Mouse (Mus musculus) c-Kit-negative CD71-positive TER-119-positive erythroid progenitor cells, embryonic 14.5 days (primary cell): Measurements from ENCODE around the gene Eno1.

Source experiments
- DNase-seq: peaks from one replicate; pipeline ENCODE4 v3.0.0-alpha.2; 2013; ENCODE audit warnings: low read depth, low spot score

Gene Eno1

GRCm38 (mm10) chr4:150226818-150227688 is 9.5 kb upstream of the Eno1 start:
- no peak for DNase-seq

GRCm38 (mm10) chr4:150228581-150229348 is 7.8 kb upstream of the Eno1 start:
- DNase-seq, result no peak

DNA sequence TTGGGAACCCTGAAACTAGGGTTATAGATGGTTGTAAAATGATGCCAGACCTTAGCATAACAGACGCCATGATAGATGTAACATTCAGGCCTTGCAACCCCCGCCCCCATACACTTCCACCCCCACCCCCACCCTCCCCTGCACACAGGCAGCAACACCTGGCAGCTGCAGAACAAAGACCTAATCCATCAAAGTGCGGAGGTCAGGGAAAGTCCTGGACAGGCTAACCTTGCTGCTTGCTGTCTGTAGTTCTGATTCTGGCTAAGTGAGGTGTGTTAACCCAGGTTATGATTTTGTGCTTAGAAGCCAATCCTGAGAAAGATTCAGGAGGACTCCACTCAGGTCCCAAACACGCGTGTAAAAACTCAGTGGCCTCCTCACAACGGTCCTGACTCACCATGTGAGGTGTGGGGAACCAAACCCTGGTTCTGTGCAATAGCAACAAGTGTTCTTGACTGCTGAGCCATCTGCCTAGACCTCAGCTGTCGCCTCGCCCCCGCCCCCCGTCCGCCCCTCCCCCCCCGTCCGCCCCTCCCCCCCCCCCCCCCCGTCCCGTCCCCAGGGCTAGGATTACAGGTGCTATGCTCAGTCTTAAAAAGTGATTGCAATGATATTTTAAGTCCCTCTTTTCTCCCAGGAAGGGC is 6.7 kb upstream of the Eno1 start:
- no peak for DNase-seq

DNA sequence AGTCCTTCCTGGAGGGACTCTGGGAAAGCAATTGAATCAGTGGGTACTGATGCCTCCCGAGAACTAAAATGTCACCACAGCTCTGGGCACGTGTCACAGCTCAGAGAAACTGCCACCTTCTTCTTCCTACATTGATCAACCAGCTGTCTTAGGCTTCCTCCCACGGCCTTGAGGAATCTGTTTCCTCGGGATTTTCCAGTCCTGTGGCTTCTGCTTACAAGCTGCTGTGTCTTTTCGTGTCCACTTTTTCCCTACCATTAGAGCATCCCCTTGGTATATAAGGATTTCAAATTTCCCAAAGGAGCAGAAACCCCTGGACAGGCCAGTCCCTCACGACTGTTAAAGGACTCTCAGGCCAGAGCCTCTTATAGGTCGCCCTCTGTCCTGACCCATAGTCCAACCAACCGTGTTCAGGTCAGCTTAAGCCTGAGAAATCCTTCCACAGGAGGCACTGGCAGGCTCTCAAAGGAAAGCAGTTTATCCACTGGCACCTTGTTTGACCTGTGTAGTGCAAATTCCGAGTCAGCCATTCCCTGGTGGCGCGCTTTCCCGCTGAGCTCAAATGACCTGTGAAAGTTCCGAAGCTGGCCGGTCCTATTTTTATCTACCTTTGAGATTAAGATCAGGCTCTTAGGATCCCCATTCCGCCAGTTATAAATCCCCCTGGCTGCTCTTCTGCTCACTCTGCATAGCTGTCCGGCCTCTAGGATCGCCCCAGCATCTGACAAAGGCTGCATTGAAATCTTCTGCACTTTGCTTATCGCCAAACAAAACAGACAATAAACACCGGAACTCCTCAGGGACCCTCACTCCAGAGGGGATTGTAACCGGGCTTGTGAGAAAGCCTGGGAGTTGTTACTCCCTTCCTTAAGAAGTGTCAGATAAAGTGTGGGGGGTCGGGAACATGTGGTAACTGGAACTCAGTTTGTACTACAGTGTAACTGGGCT is 5.8 kb upstream of the Eno1 start:
- no peak for DNase-seq

DNA sequence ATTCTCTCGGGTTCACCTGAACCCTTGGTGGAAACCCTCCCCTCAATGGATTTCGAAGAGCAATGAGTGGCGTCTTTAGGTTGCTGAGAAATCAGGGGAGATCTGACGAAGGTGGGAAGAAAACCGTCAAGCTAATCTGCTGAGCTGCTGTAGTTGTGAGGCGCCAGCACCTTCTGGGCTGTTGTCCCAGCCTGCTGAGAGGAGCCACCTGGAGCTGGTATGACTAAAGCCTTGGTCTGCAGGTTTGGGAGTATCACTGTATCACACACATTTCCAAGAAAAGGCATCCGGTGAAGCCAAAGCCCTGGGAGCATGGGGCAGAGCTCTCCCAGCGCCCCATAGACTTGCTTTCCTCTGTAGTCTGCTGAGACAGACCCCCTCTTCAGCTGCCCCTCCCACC is 4.7 kb upstream of the Eno1 start:
- DNase-seq, result no peak

GRCm38 (mm10) chr4:150234599-150235327 is 1.8 kb upstream of the Eno1 start:
- no peak for DNase-seq

- no peak for DNase-seq
Observed at GRCm38 (mm10) chr4:150235585-150235984, 936 bp upstream of the Eno1 start.

GRCm38 (mm10) chr4:150236031-150236430 is 490 bp upstream of the Eno1 start:
- DNase-seq, result no peak

DNA sequence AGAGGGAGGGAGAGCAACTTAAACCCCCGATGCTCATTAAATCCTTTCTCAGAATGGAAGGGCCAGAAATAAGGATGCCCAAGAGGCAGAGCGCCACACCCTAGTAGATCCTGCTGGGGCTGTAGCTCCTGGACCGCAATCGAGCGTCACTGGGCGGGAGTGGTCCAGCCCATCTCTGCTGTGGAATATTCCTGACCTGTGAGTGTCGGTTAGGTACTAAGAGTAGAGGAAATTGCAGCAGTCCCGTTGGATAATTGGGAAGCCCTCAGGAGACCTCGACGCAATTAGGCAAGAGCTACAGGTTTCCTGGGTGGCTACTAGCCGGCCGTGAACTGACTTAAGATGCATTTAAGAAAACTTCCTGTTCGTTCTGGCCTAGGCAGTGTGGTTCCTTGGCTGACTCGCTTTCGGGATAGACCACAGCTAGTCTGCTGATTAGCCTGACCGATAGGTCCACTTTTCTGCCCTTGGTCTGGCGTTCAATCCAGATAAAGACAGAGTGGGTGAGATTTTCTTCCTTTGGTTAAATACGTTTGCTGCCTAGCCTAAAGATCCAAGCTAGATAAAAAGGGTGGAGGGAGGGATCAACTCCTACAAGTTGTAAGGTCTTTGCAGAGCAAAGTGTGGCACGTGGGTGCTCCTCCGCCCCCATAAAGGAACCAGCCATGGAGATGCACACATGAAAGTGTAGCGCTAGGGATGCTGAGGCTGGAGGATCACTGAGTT is 1.3 kb downstream of the Eno1 start:
- DNase-seq, result no peak

DNA sequence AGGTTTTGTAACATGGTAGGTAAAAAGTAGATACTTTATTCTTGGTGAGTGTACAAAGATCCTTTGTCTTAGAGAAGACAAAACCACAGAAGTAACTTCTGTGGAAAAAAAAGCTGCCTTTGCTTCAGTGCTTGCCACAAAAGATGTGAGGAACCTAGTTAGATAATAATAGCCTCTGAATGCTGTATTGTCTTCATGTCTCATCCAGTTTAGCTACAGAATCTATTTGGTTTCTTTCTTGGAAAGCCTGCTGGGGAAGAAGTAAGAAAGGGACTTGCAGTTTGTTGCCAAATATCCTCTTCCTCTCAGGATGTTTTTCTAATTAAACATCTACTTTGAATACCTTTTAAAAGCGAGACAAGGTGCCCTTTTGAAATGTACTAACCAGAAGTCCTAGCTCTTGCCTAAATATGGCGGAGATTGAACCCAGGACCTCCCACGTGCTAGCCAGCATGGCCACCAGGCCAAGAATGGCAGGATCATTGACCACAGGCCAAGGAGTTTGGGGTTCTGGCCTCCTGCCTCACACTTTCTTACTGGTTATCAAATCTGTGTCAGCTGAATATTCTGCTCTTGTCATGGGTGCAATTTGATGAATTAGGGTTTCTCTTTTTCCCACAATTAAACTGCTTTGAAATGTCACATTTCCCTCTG is 2.0 kb downstream of the Eno1 start:
- no peak for DNase-seq

GRCm38 (mm10) chr4:150239087-150239480 is 2.6 kb downstream of the Eno1 start:
- no peak for DNase-seq

DNA sequence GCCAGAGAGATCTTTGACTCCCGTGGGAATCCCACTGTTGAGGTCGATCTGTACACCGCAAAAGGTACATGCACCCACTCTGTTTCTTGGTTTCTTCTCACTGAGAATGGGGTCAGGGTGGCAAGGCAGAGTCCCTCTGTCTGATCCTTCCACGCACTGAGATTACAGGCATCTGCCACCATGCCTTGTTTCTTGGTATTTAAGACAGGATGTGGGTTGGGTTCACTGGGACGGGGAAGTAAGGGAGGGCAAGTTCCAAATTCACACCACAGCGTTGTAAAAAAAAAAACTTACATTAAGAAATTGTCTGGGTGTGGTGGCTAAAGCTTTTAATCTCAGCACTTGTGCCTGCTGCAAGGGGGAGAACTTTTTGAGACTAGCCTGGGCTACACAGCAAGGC is 3.0 kb downstream of the Eno1 start:
- DNase-seq, result no peak

GRCm38 (mm10) chr4:150239951-150240368 is 3.4 kb downstream of the Eno1 start:
- peak; percentile 91 for DNase-seq

DNA sequence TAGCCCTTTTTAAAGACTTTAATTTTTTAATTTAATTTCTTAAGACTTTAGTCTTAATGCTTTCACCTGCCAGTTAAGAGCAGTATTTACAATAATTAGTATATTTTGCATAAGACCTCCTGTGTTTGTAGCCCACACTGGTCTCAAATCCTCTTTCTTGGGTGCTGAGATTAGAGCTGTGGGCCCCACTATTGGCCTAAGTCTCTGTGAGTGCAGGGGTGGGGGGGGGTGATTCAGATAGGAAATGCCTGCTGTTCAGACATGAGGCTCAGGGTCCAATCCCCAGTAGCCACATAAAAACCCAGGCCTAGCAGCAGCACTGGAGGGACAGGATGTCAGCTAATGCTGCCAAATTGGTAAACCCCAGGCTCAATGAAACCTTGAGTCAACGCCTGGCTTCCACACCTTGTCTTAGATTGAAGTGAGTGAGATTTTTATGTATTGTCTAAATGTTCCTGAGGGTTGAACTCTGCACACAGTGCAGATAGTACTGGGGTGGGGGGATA is 3.9 kb downstream of the Eno1 start:
- DNase-seq, result no peak

- no peak for DNase-seq
Observed at GRCm38 (mm10) chr4:150241708-150242107, 5.2 kb downstream of the Eno1 start.

DNA sequence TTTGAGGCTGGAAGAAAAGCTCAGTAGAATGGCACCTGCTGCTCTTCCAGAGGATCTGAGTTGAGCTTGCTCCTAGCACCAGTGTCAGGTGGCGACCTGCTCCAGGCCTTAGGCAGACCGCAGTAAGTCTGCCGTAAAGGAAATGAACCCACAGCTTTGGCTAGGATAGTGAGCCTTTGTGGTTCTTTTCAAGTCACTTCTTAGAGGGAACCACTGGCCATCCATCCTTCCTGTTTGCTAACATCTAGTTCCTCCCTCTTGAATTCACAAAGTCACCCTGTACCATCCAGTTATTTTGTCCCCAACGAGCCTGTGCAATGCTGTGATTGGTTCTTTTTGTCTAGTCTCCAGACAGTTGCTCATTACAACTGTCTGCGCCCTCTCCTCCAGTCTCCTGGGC is 6.2 kb downstream of the Eno1 start:
- no peak for DNase-seq

DNA sequence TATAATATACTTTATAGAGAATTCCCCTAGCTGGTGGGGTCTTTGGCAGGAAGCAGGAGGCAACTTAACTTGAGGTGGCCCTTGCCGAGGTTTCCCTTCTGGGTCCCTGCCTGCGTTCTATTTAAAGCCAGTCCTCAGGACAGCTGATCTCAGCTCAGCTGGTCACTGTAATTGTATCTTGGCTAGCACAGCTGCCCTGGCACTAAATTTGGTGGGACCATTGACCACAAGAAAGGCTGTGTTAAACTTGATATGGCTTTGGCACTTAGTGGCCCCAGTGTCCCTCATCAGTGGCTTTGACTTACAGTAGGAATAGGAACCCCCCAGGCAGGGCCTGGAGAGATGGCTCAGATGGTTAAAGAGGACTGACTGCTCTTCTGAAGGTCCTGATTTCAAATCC is 9.4 kb downstream of the Eno1 start:
- DNase-seq, result no peak

- no peak for DNase-seq
Observed at GRCm38 (mm10) chr4:150248009-150248408, 11.5 kb downstream of the Eno1 start.

DNA sequence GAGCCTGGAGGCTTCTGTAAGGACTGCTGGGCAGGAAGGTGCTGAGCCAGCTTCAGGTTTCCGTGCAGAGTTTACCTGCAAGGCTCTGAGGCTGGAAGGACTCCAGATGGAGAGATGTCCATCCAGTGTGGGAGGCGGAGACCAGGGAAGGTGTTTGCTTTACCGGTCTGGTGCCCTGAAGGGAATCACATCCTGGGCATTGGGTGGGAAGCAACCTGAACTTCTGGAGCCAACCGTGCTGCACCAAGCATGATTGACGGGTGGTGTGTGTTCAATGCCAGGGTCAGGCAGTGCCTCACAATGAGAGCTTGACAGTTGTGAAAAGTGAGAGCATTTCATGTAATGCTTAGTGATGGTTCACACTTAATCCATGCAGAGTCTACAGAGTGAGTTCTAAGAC is 12.4 kb downstream of the Eno1 start:
- DNase-seq, result no peak
